In the genomic region with DNA sequence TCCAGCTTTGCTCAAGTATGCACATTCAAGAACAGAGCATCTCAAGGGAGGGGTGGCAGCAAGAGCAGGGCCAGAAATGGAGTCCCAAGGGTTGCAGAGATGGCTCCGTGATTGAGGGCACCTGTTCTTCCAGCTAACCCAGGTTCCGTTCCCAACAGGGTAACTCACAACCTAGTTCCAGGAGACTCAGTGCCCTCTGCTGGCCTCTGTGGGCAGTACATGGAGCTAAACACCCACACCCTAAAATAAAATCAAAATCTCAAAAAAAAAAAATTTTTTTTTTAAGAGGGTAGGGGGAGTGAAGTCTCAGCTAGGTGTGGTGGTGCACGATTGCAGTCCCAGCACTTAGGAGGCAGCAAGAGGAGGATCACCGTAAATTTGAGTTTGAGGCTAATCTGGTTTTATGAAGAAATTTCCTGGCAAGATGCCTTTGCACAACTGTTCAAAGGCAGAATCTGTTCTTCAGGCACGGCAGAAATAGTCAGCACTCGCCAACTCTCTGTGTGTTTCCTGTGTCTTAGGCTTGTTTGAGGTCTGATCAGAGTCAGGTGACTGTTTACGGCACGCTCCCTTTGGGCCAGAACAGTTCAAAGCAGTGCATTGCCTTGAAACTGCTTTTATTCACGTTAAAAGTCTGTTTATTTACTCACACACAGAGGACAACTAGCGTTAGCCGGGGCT, we compare ENCODE assay signal across 9 mouse cellular contexts. TPM values are rescaled to one million over a fixed set of nuclear protein-coding genes. Genes with fewer than 3 reads are reported as not detected.
DNase-seq lines count a peak whose midpoint lies in the region; ATAC-seq and TF ChIP-seq lines count a peak whose summit lies in the region.
"Had no signal": no experiment of that assay in that cellular context is flagged by ENCODE, and none has a peak within 500 bp of the region (broad histone marks: within the 10 kb centered on the region; RNA-seq: fewer than 3 reads in every experiment).

No protein-coding gene starts in this region.

- H3K4me2 ChIP-seq in kidney, embryonic 14.5 days (replicated peaks; ENCODE audit: low read depth, low read length) = no peak overlapping the region
- 0 out of 2 replicates have a peak overlapping the region, but pooled peaks have one; percentile 16 for H3K4me2 ChIP-seq in neural tube, embryonic 15.5 days
- H3K4me2 ChIP-seq: lung, embryonic 15.5 days had no signal

- H3K36me3 ChIP-seq in kidney, embryonic 14.5 days (ENCODE audit: control insufficient read depth, insufficient read depth, low read length) = no peaks in the 10 kb centered on the region
- H3K36me3 ChIP-seq in G1E (replicated peaks) = no peaks in the 10 kb centered on the region
- no peaks in the 10 kb centered on the region for H3K36me3 ChIP-seq in neural tube, embryonic 15.5 days
- H3K36me3 ChIP-seq: lung, embryonic 15.5 days had no signal

- no peaks in the 10 kb centered on the region for H3K4me1 ChIP-seq in kidney, embryonic 14.5 days (ENCODE audit: control insufficient read depth, insufficient read depth, low read length)
- 0 out of 2 replicates have a peak, but pooled peaks cover 3% of the 10 kb centered on the region for H3K4me1 ChIP-seq in G1E (ENCODE audit: insufficient read depth, low read depth, low read length)
- H3K4me1 ChIP-seq in neural tube, embryonic 15.5 days = peaks cover 11% of the 10 kb centered on the region; the same call in 1 of the 2 replicates

- H3K27ac ChIP-seq in kidney, embryonic 14.5 days (ENCODE audit: low read depth, low read length) = no peak overlapping the region
- H3K27ac ChIP-seq in left cerebral cortex, adult 2 months = no peak overlapping the region
- H3K27ac ChIP-seq in neural tube, embryonic 15.5 days (replicated peaks) = no peak overlapping the region
- H3K27ac ChIP-seq: lung, embryonic 15.5 days had no signal

- 0 out of 2 replicates have a peak, but pooled peaks have one; percentile 13 for TF ChIP-seq CTCF in G1E (IDR thresholded peaks at IDR 0.05; ENCODE audit: low read depth, low read length)
- TF ChIP-seq CTCF in left cerebral cortex, adult 2 months (IDR thresholded peaks at IDR 0.05) = peak; percentile 79

- peak; percentile 60 for DNase-seq in kidney, adult 9 months
- no peak for DNase-seq in G1E (ENCODE audit: low spot score)
- DNase-seq in cerebellum, postnatal 10 days = peak; percentile 78 to 81
- DNase-seq in gastrocnemius, postnatal 36 days = peak; percentile 28 to 61
- peak; percentile 47 for DNase-seq in left cerebral cortex, adult 2 months (ENCODE audit: extremely low spot score in 1 of 2, low spot score in 2 of 2)
- DNase-seq in thymus, postnatal 14 days = peak; percentile 77

- H3K9me3 ChIP-seq in kidney, embryonic 14.5 days (ENCODE audit: control insufficient read depth, low read length) = no peaks in the 10 kb centered on the region
- H3K9me3 ChIP-seq in G1E (replicated peaks) = no peaks in the 10 kb centered on the region
- H3K9me3 ChIP-seq in neural tube, embryonic 15.5 days (replicated peaks) = no peaks in the 10 kb centered on the region
- H3K9me3 ChIP-seq: lung, embryonic 15.5 days had no signal

- H3K9ac ChIP-seq in kidney, embryonic 14.5 days (ENCODE audit: low read depth, low read length) = no peak overlapping the region
- H3K9ac ChIP-seq in neural tube, embryonic 15.5 days (replicated peaks) = no peak overlapping the region
- H3K9ac ChIP-seq: lung, embryonic 15.5 days had no signal

- no peaks in the 10 kb centered on the region for H3K27me3 ChIP-seq in kidney, embryonic 14.5 days (ENCODE audit: control insufficient read depth, insufficient read depth, low read length)
- peaks cover 24% of the 10 kb centered on the region for H3K27me3 ChIP-seq in G1E (ENCODE audit: insufficient read depth, low read length)
- H3K27me3 ChIP-seq in neural tube, embryonic 15.5 days (replicated peaks) = no peaks in the 10 kb centered on the region
- H3K27me3 ChIP-seq: lung, embryonic 15.5 days had no signal

- ATAC-seq in kidney, embryonic 14.5 days (ENCODE audit: low FRiP score, low TSS enrichment) = no peak
- ATAC-seq in G1E (ENCODE audit: extremely low read depth, insufficient number of reproducible peaks, low FRiP score, poor library complexity, severe bottlenecking) = no peak
- no peak for ATAC-seq in neural tube, embryonic 15.5 days (ENCODE audit: low FRiP score)

- intact Hi-C loops in gastrocnemius, postnatal 36 days (cut with DNase I) = loop anchor here (2.0 to 5.0 kb wide), 2 partner anchors 19 to 38 kb away; a partner anchor contains a TSS
- intact Hi-C loops in left cerebral cortex, adult 2 months (cut with DNase I) = loop anchor here (2.0 kb wide), 1 partner anchor 39 kb away; a partner anchor contains a TSS

- 48% methylated on average over 11 of the region's 11 CpGs for WGBS in kidney, embryonic 14.5 days
- 54% methylated on average over 11 of the region's 11 CpGs for WGBS in neural tube, embryonic 15.5 days

- no peak overlapping the region for H3K4me3 ChIP-seq in kidney, embryonic 14.5 days (ENCODE audit: low read length)
- no peak overlapping the region for H3K4me3 ChIP-seq in G1E (ENCODE audit: low read depth, low read length)
- H3K4me3 ChIP-seq in left cerebral cortex, adult 2 months = no peak overlapping the region
- H3K4me3 ChIP-seq in neural tube, embryonic 15.5 days (replicated peaks) = no peak overlapping the region
- H3K4me3 ChIP-seq: lung, embryonic 15.5 days had no signal

RNA-seq across cellular contexts. Expression of a gene that starts 38.7 kb away (rescaled TPM):
- polyA plus RNA-seq in kidney, embryonic 14.5 days (2014; fragmentation: Nextera tagmentation; extraction: Ambion mirVana) = 94.6 and 128 TPM in 2 replicates
- 280 and 288 TPM in 2 replicates for total RNA-seq in G1E (2014; fragmentation: Nextera tagmentation)
- total RNA-seq in G1E (2017) = 188 and 271 TPM in 2 replicates
- 36.0 and 48.7 TPM in 2 replicates for polyA plus RNA-seq in G1E (2012)
- 1 to 10 TPM in 1 of 2 experiments, under 1 TPM in 1; 0.81 to 1.8 TPM for total RNA-seq in gastrocnemius, postnatal 36 days (2021)
- total RNA-seq in left cerebral cortex, adult 2 months (2021) = 1 to 10 TPM; 2.6 to 4.7 TPM
- 12.3 and 33.6 TPM in 2 replicates for polyA plus RNA-seq in neural tube, embryonic 15.5 days (2015; fragmentation: Nextera tagmentation; extraction: Ambion mirVana)

RNA-seq across cellular contexts. Expression of a gene that starts 41.3 kb away (rescaled TPM):
- 11.0 and 17.0 TPM in 2 replicates for polyA plus RNA-seq in kidney, embryonic 14.5 days (2014; fragmentation: Nextera tagmentation; extraction: Ambion mirVana)
- total RNA-seq in G1E (2014; fragmentation: Nextera tagmentation) (not detected in 2 replicates), G1E (2017) (0.06 and 0.22 TPM in 2 replicates)
- not detected in 2 replicates for polyA plus RNA-seq in G1E (2012)
- not detected for total RNA-seq in gastrocnemius, postnatal 36 days (2021)
- 1 to 10 TPM; 3.6 to 4.1 TPM for total RNA-seq in left cerebral cortex, adult 2 months (2021)
- 0.24 and 3.7 TPM in 2 replicates for polyA plus RNA-seq in neural tube, embryonic 15.5 days (2015; fragmentation: Nextera tagmentation; extraction: Ambion mirVana)

Comparison
In these comparisons a context has a peak if more than half of its experiments do, and no peak if none do; other contexts are left out.
1. RNA of a gene that starts 38.7 kb away (total RNA-seq): 188 to 288 TPM in G1E; 2.6 to 4.7 TPM in left cerebral cortex, adult 2 months and 0.81 to 1.8 TPM in gastrocnemius, postnatal 36 days; every median in the first group is over 10 times any median in the second.